Mouse (Mus musculus) heart, adult 8-10 months (tissue): ENCODE measurements around the gene Kiss1r. TPM values are rescaled to one million over a fixed set of nuclear protein-coding genes. Genes with fewer than 3 reads are reported as not detected.
A peak's percentile ranks its signal among the peaks of the same experiment; 100 is the strongest.

ENCODE experiments used
- DNase-seq: peaks from one replicate; pipeline ENCODE4 v3.0.0; 2022; ENCODE audit warnings: low spot score
- total RNA-seq, 4 experiments: library from RNA; stranded (reverse); gene quantifications; 2 replicates each; pipeline ENCODE4 v1.2.4; 2022

The Kiss1r gene
- total RNA-seq, 4 experiments from 2014 or later = 0.28 to 0.62 (median 0.32) TPM

- DNase-seq = peak; percentile 96
These were observed 8.4 kb downstream of the Kiss1r start for GRCm38 (mm10) chr10:79924998-79925784.

DNA sequence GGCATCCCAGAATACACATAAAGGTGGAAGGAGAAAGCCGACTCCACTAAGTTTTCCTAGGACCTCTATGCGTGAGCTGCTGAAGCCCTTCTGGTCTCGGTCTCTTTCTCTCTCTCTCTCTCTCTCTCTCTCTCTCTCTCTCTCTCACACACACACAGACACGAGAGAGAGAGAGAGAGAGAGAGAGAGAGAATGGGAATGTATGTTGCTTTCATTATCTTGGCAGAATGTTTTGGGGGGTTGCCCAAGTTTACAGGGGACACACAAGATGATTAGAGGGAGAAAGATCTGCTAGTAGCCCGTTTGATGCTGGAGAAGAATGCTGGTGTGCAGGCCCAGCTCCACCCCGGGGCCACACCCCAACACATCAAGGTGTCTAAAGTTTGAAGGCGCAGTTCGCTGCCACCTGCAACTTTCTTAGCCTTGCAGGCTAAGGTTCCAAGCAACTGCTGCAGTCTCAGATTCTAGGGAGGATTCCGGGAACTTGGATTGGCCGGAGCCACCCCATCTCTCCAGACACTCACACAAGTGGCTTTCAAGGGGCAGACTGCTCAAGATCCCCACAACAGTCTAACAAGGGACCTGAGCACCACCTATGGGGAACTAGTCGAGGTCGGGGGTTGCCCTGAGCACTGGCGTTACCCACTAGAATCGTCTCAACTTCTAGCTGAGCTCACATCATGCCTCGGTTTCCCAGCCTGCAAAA lies 9.2 kb downstream of the Kiss1r start:
- DNase-seq = no peak

DNA sequence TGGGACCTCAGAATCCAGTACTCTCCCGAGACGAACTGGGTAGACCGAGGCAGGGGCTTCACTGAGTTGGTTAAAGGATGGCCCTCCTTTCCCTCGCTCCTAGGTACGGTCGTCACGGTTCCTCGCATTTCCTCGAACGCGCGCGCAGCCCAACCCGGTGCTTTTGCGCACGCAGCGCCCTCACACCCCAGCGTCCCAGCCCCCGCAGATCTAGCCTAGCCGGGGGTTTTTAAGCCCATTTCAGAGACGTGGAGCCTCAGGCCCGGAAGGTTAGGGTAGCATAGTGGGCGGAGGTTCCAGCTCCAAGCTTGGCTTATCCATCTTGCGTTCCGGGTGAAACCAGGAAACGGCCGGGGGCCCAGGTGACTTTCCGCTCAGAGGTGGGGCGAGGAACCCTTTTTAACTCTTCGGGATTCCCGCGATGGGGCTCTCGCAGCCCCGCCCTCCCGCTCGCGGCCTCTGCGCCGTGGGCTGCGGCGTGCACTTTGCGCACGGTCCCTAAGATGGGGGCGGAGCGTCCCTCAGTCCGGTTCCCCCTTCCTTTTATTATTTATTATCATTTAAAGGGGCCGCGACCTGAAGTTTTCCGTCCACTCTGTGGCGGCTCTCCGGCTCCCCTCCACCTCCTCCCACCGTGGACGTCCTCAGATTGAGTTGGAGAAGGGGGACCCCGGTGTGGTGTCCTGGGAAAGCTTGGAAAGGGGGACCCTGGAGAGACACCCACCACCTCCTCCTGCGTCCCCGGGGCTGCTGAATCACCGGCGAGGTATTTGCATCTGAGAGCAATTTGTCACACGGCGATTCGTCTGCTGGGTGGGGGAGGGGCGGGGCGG lies 9.9 kb downstream of the Kiss1r start, which contains the start of gene Arid3a:
Gene Arid3a (plus strand): TSS at position 553 of the 833 bp plus-strand sequence.
- DNase-seq = peak; percentile 90

DNA sequence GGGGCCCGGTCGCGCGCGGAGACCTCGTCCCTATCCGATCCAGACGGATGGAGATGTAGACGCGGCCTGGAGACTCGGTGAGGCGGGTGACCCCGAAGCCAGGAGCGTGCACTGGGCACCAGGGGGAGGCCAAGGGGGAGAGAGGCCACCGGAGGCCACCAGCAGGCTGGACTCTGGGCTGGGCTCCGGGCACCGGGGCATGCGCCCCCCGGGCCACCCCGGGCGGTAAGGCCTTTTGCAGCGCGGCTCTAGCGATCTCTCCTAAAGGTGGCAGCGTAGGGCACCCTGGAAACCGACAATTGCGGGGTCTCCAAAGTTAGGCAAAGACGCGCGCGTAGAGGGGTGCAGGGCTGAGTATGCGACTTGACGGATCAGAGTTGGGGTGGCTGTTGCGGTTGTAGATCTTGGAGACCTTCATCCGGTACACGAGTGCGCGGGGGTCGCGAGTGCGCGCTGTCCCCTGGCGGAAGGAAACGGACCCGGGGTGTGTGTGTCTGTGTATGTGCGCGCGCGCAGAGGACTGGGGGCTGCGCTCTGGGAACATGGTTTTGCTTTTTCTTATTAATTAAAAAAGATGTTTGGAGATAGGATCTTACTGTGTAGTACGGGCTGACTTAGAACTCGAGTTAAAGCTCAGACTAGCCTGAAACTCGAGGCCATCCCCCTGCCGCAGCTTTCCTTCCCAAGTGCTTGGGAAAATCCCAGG lies 10.7 kb downstream of the Kiss1r start:
- no peak for DNase-seq

DNA sequence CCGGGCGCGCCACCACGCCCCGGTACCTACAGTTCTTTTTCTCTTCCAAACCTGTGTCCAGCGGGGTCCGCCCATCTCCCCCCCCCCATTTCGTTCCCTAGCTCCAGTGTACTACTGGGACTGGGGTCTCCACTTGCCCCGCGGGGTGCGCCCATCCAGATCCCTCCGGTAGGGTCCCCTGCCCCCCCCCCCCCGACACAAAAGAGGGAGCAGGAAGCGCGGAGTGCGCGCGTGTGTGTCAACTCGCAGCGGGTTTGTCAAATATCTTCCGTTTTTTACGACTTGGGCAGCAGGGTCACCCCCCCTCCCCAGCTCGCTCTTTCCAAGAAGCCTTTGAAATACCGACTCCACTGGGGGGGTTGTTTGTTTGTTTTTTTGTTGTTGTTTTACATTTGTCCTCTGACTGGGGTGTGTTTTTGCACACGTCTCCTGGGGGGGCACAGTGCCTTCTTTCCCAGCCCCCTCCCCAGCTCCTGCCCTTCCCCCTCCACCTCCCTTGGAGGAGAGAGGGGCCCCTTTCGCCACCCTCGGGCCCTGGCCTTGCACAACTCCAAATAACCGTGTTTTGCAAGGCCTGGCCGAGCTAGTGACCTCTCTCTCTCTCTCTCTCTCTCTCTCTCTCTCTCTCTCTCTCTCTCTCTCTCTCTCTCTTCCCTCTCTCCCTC lies 11.4 kb downstream of the Kiss1r start:
- no peak for DNase-seq

- no peak for DNase-seq
These were observed 12.3 kb downstream of the Kiss1r start for GRCm38 (mm10) chr10:79928907-79929701.

- no peak for DNase-seq
These were observed 13.4 kb downstream of the Kiss1r start for GRCm38 (mm10) chr10:79929967-79930825.

- no peak for DNase-seq
These were observed 14.0 kb downstream of the Kiss1r start for GRCm38 (mm10) chr10:79930826-79931186.

DNA sequence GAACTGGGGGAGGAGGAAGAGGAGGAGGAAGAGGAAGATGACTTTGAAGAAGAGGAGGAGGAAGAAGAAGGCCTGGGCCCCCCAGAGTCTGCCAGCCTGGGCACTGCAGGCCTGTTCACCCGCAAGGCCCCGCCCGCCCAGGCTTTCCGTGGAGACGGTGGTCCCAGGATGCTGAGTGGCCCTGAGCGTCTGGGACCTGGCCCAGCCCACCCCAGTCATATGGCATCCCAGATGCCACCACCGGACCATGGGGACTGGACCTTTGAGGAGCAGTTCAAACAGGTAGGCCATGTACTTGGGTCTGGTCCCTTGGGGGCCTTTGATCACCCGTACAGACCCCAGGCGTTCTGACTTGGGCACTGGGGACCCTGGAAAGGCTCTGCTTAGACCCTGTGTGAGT lies 15.0 kb downstream of the Kiss1r start:
- no peak for DNase-seq

DNA sequence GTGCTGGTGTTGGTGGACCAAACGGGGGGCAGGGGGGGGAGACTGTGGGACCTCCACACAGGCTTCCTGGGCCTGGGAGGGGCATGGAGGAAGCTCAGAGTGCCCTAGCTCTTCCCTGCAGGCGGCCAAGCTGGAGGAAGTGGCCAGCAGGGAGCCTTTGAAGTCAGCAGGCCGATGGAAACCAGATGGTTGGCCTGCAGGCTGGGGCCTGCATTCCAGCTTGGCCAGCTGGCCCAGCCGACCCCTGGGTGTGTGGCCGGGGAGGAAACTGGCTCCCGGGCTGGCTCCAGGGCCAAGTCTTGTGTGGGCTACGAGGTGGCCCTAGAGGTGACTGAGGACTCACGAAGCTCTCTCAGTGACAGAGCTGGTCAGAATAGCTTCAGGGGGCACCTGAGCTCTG lies 16.0 kb downstream of the Kiss1r start:
- DNase-seq = peak; percentile 65

GRCm38 (mm10) chr10:79933145-79933679 lies 16.4 kb downstream of the Kiss1r start:
- DNase-seq = no peak

GRCm38 (mm10) chr10:79933861-79934260 lies 17.1 kb downstream of the Kiss1r start:
- DNase-seq = no peak

- peak; percentile 91 for DNase-seq
These were observed 17.5 kb downstream of the Kiss1r start for GRCm38 (mm10) chr10:79934272-79934721.

DNA sequence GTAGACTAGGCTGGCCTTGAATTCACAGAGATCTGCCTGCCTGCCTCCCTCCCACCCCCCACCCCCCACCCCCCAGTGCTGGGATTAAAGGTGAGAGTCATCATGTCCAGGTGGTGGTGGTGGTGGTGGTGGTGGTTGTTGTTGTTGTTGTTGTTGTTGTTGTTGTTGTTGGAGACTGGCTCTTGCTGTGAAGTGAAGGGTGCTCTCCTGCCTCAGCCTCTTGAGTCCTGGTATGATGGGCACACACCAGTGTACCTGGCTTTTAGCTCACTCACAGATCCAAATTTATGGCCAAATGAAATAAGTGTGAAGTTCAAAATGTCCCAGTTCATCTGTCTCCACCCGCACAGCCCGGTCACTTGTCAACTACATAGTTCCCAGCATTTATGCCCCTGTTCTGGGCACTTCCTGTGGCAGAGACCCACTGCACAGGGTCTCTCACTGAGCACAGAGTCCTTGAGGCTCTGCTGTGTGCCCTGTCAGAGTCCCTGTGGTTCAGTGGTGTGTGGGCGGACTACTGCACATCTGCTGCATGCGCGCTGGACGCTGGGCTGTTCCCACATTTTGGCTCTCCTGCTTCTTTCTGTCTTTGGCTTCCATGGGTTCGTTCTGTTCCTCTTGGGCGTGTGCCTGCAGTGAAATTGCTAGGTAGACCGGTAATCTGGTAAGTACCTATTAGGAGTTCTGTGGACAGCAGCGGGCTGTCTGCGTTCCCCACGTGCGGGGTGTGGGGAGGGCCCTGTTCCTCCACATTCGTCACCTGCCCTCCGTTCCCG lies 18.2 kb downstream of the Kiss1r start:
- no peak for DNase-seq

DNA sequence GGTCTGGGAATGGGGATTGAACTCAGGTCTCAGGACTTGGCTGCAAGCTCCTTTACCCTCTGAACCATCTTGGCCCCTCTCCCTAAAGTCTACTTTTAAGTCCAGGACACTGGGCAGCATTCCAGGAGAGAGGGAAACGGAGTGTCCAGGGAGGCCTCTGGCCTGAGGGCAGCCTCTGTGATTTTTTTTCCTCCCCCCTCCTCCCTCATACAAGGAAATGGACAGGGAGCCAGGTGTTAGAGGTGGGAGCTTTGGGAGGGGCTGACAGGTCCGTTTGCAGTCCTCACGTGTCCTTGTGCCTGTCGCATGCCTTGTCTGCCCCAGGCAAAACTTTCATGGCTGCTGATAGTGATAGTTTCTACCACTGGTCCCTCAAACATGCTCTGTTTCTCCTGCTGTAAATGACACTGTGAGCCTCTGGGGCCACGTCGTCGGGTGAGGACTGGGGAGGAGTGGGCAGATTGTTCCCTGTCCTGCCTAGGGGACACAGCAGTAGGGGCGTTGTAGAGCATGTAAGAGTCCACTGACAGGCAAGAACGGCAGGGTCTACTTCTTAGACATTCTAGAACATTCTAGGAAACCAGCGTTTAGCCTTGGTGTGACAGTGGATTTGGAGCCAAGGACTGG lies 19.6 kb downstream of the Kiss1r start:
- DNase-seq = no peak

DNA sequence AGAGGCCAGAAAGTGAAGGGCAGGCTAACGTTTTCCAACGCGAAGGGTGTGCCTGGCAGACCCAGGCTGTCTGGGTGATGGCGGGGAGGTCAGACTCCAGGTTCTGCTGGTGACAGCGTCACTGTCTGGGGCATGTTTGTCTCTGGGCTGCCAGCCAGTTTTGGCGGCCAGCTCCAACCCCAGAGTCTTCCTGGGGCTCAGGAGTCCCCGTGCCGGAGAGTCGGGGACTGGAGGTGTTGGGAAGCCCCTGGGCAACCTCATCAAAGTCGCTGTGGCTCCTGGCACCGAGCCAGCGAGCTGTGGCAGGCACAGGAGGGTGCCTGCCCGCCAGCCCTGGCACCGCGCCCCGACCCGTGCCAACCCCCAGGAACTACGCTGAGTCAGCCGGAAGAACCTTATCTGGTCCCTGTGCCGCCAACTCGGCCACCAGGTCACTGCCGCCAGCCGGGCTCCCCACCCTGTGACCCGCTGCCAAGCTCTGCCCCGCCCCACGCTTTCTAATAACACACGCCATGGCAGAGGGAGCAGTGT lies 20.2 kb downstream of the Kiss1r start:
- DNase-seq = peak; percentile 68
